Mouse (Mus musculus): Measurements from ENCODE around the gene Ltb4r2.

- TF ChIP-seq CTCF (IDR thresholded peaks at IDR 0.05; ENCODE audit: extremely low read depth, insufficient read length, insufficient replicate concordance, low read depth, low read length) (no peak), POLR2A (IDR thresholded peaks at IDR 0.05; ENCODE audit: low read depth, low read length) (no peak)
Measured at GRCm38 (mm10) chr14:55779656-55780055, 18.4 kb downstream of the Ltb4r2 start.
